Mouse (Mus musculus) monocyte, adult 59 days (primary cell): ENCODE results near the gene Capn5. TPM values are rescaled to one million over a fixed set of nuclear protein-coding genes. Genes with fewer than 3 reads are reported as not detected.

Experiments
- total RNA-seq, 2 experiments: library from RNA; stranded (reverse); gene quantifications; one replicate each; pipeline ENCODE4 v1.2.4; 2023

Capn5 gene
- 1 to 10 TPM; 1.3 to 3.4 TPM for total RNA-seq

GRCm38 (mm10) chr7:98177929-98178559 lies at the start of gene Capn5:
TSS of gene Capn5 (minus strand) at chr7:98178274.

GRCm38 (mm10) chr7:98199381-98199780 lies 21.3 kb upstream of the Capn5 start, which contains the start of gene B3gnt6:
TSS of gene B3gnt6 (minus strand) at chr7:98199481.

GRCm38 (mm10) chr7:98145402-98145801 lies 32.7 kb downstream of the Capn5 start, which contains the start of gene Omp:
TSS of gene Omp (minus strand) at chr7:98145502.

GRCm38 (mm10) chr7:98119179-98119960 lies 58.7 kb downstream of the Capn5 start, which contains the start of gene Myo7a:
TSS of gene Myo7a (minus strand) at chr7:98119524.

Other genes with a start within 250 kb of the Capn5 start
- gene Myo7a, start 58.8 kb downstream of the Capn5 start, total RNA-seq = 10 to 100 TPM; 28.9 to 37.2 TPM
- gene Omp, start 32.8 kb downstream of the Capn5 start, total RNA-seq = under 1 TPM; 0.24 to 0.37 TPM
- under 1 TPM; 0.85 to 0.94 TPM for gene B3gnt6, start 21.2 kb upstream of the Capn5 start, total RNA-seq
- 100 to 1,000 TPM; 154 TPM for gene Acer3, start 142.9 kb upstream of the Capn5 start, total RNA-seq
- 1 to 10 TPM; 4.8 to 6.3 TPM for gene Tsku, start 183.1 kb upstream of the Capn5 start, total RNA-seq